Mouse (Mus musculus) common myeloid progenitor, adult 5-6 weeks (primary cell): ENCODE results near the gene Cmip. TPM values are rescaled to one million over a fixed set of nuclear protein-coding genes. Genes with fewer than 3 reads are reported as not detected.

Source experiments
- ATAC-seq: replicated peaks from 2 replicates; pipeline ENCODE4 v1.8.0; 2016; ENCODE audit warnings: low read depth, mild to moderate bottlenecking, moderate TSS enrichment, inconsistent platforms; ENCODE audit not compliant: poor library complexity, severe bottlenecking
- total RNA-seq: library from RNA; stranded (forward); fragments of 200-1000, 187-1606 nt; gene quantifications from 2 replicates; pipeline ENCODE4 v1.2.3, GENCODE M21; 2017

Cmip gene
- total RNA-seq, 1 experiment from 2014 or later, result 29.0 TPM

- peak; percentile 68 for ATAC-seq
Observed at GRCm38 (mm10) chr8:117339958-117340651, 83.2 kb downstream of the Cmip start.

- no peak for ATAC-seq
Observed at GRCm38 (mm10) chr8:117340800-117341199, 83.9 kb downstream of the Cmip start.

GRCm38 (mm10) chr8:117342735-117343385, 86.0 kb downstream of the Cmip start:
- 0 out of 2 replicates have a peak, but pooled peaks have one; percentile 3 for ATAC-seq

- ATAC-seq, result peak; percentile 69
Observed at GRCm38 (mm10) chr8:117343484-117343883, 86.6 kb downstream of the Cmip start.

- no peak for ATAC-seq
Observed at GRCm38 (mm10) chr8:117344899-117345298, 88.0 kb downstream of the Cmip start.

- no peak for ATAC-seq
Observed at GRCm38 (mm10) chr8:117345376-117345775, 88.5 kb downstream of the Cmip start.

- no peak for ATAC-seq
Observed at GRCm38 (mm10) chr8:117347556-117347955, 90.7 kb downstream of the Cmip start.

GRCm38 (mm10) chr8:117348718-117349394, 92.0 kb downstream of the Cmip start:
- no peak for ATAC-seq

GRCm38 (mm10) chr8:117349541-117349940, 92.7 kb downstream of the Cmip start:
- ATAC-seq, result peak; percentile 55

- no peak for ATAC-seq
Observed at GRCm38 (mm10) chr8:117352098-117352497, 95.2 kb downstream of the Cmip start.

GRCm38 (mm10) chr8:117355111-117355831, 98.4 kb downstream of the Cmip start:
- ATAC-seq, result no peak

GRCm38 (mm10) chr8:117356109-117356672, 99.3 kb downstream of the Cmip start:
- ATAC-seq, result no peak

- ATAC-seq, result no peak
Observed at GRCm38 (mm10) chr8:117357491-117358467, 100.9 kb downstream of the Cmip start.

GRCm38 (mm10) chr8:117360172-117360930, 103.5 kb downstream of the Cmip start:
- 0 out of 2 replicates have a peak, but pooled peaks have one; percentile 13 for ATAC-seq

GRCm38 (mm10) chr8:117361595-117362437, 105.0 kb downstream of the Cmip start:
- no peak for ATAC-seq

- peak; percentile 48 for ATAC-seq
Observed at GRCm38 (mm10) chr8:117362438-117362726, 105.5 kb downstream of the Cmip start.

- no peak for ATAC-seq
Observed at GRCm38 (mm10) chr8:117363291-117363690, 106.4 kb downstream of the Cmip start.
